Mouse (Mus musculus): ENCODE measurements around the gene Olfr631.

Gene Olfr631

GRCm38 (mm10) chr7:103928525-103928924 is at the start of gene Olfr631:
Gene Olfr631, plus strand, starts transcription at chr7:103928825.
- no peak for DNase-seq (ENCODE audit: low read depth, low spot score)

- no peak for DNase-seq (ENCODE audit: low read depth, low spot score)
Observed at GRCm38 (mm10) chr7:103886152-103886551, 42.5 kb upstream of the Olfr631 start, which contains the start of gene Olfr66. Gene Olfr66, minus strand, starts transcription at chr7:103886252.

- no peak for DNase-seq (ENCODE audit: low read depth, low spot score)
Observed at GRCm38 (mm10) chr7:103894385-103894784, 34.2 kb upstream of the Olfr631 start, which contains the start of gene Olfr64. Gene Olfr64, minus strand, starts transcription at chr7:103894485.

GRCm38 (mm10) chr7:103903187-103903586 is 25.4 kb upstream of the Olfr631 start, which contains the start of gene Olfr65:
Gene Olfr65, plus strand, starts transcription at chr7:103903487.
- no peak for DNase-seq (ENCODE audit: low read depth, low spot score)

GRCm38 (mm10) chr7:103910047-103910446 is 18.6 kb upstream of the Olfr631 start:
- DNase-seq (ENCODE audit: low read depth, low spot score): no peak

GRCm38 (mm10) chr7:103912969-103913511 is 15.6 kb upstream of the Olfr631 start:
- DNase-seq (ENCODE audit: low read depth, low spot score): peak; percentile 23

- DNase-seq (ENCODE audit: low read depth, low spot score): no peak
Observed at GRCm38 (mm10) chr7:103915338-103915737, 13.3 kb upstream of the Olfr631 start.

GRCm38 (mm10) chr7:103934264-103934663 is 5.6 kb downstream of the Olfr631 start, which contains the start of gene Olfr632:
Gene Olfr632, plus strand, starts transcription at chr7:103934347.
- DNase-seq (ENCODE audit: low read depth, low spot score): no peak

- peak; percentile 60 for DNase-seq (ENCODE audit: low read depth, low spot score)
Observed at GRCm38 (mm10) chr7:103942730-103943129, 14.1 kb downstream of the Olfr631 start.

- no peak for DNase-seq (ENCODE audit: low read depth, low spot score)
Observed at GRCm38 (mm10) chr7:103944137-103944536, 15.5 kb downstream of the Olfr631 start, which contains the start of gene Olfr633. Gene Olfr633, plus strand, starts transcription at chr7:103944437.

GRCm38 (mm10) chr7:103966873-103967272 is 38.2 kb downstream of the Olfr631 start:
- DNase-seq (ENCODE audit: low read depth, low spot score): peak; percentile 5

GRCm38 (mm10) chr7:103970852-103971251 is 42.2 kb downstream of the Olfr631 start, which contains the start of gene Olfr635:
Gene Olfr635, plus strand, starts transcription at chr7:103971152.
- no peak for DNase-seq (ENCODE audit: low read depth, low spot score)

- DNase-seq (ENCODE audit: low read depth, low spot score): no peak
Observed at GRCm38 (mm10) chr7:103971782-103972181, 43.2 kb downstream of the Olfr631 start.

Measured in R1 (cell line).